Mouse (Mus musculus) ES-E14 (cell line): ENCODE results near the gene Ctnnd2. TPM values are rescaled to one million over a fixed set of nuclear protein-coding genes. Genes with fewer than 3 reads are reported as not detected.

Experiments
- DNase-seq: peaks from one replicate; pipeline ENCODE4 v3.0.0-alpha.2; 2013; ENCODE audit warnings: low read depth, low spot score
- H3K27ac ChIP-seq: 2 replicates; pipeline ENCODE4 v1.5.1; 2012; ENCODE audit warnings: low read depth, mild to moderate bottlenecking, low read length, moderate library complexity, mixed read lengths; ENCODE audit not compliant: poor library complexity, insufficient read depth, severe bottlenecking
- H3K36me3 ChIP-seq: 2 replicates; pipeline ENCODE4 v1.6.1; 2012; ENCODE audit warnings: mild to moderate bottlenecking, low read length, moderate library complexity, mixed read lengths; ENCODE audit not compliant: control insufficient read depth, poor library complexity, insufficient read depth, severe bottlenecking
- H3K4me1 ChIP-seq, 2 experiments: fragments of 150-350 bp in 1 of 2; sonication (generic) in 1 of 2; 2 replicates each; pipeline ENCODE4 v1.6.1; 2012; ENCODE audit warnings: low read length in 2 of 2, mild to moderate bottlenecking in 1 of 2, mixed read lengths in 1 of 2; ENCODE audit not compliant: control insufficient read depth in 2 of 2, insufficient read depth in 2 of 2, poor library complexity in 1 of 2
- H3K4me3 ChIP-seq, 2 experiments: fragments of 150-350 bp in 1 of 2; sonication (generic) in 1 of 2; 2 replicates each; pipeline ENCODE4 v1.5.1; 2012; ENCODE audit warnings: low read length in 2 of 2, low read depth in 1 of 2, mild to moderate bottlenecking in 1 of 2, mixed read lengths in 1 of 2; ENCODE audit not compliant: insufficient read depth in 1 of 2, poor library complexity in 1 of 2, severe bottlenecking in 1 of 2
- H3K9ac ChIP-seq: 2 replicates; pipeline ENCODE4 v1.6.1; 2012; ENCODE audit warnings: low read depth, mild to moderate bottlenecking, low read length, mixed read lengths; ENCODE audit not compliant: poor library complexity, insufficient read depth, severe bottlenecking
- H3K9me3 ChIP-seq: fragments of 150-350 bp; sonication (generic); 2 replicates; pipeline ENCODE4 v1.6.1; 2012; ENCODE audit warnings: low read depth, mild to moderate bottlenecking, low read length; ENCODE audit not compliant: control insufficient read depth, insufficient read depth
- CHD2 ChIP-seq: IDR thresholded peaks from 2 replicates; pipeline ENCODE4 v1.6.1; 2014; ENCODE audit warnings: mild to moderate bottlenecking, low read depth, low read length, inconsistent platforms
- HCFC1 ChIP-seq: IDR thresholded peaks from 2 replicates; pipeline ENCODE4 v1.6.1; 2012; ENCODE audit warnings: low read length, inconsistent platforms, borderline replicate concordance; ENCODE audit not compliant: insufficient read depth
- MAFK ChIP-seq: IDR thresholded peaks from 2 replicates; pipeline ENCODE4 v1.6.1; 2014; ENCODE audit warnings: mild to moderate bottlenecking, low read depth, low read length, inconsistent platforms; ENCODE audit not compliant: insufficient read depth
- ZC3H11A ChIP-seq: IDR thresholded peaks from 2 replicates; pipeline ENCODE4 v1.6.1; 2012; ENCODE audit warnings: low read depth, mild to moderate bottlenecking, inconsistent platforms, low read length, borderline replicate concordance
- ZNF384 ChIP-seq: IDR thresholded peaks from 2 replicates; pipeline ENCODE4 v1.6.1; 2012; ENCODE audit warnings: low read depth, low read length, inconsistent platforms
- in situ Hi-C, 2 experiments: fragments of 600-800 bp; cut with MboI; formaldehyde crosslinking; loops; one replicate each; pipeline ENCODE4 v1.15.1; 2025; ENCODE audit warnings: low sequenced_read_pairs in 2 of 2, inconsistent platforms in 1 of 2; ENCODE audit not compliant: unreplicated experiment in 2 of 2
- total RNA-seq: library from RNA; depleted of rRNA; stranded (reverse); fragments of 300-350 nt; gene quantifications from 2 replicates; pipeline ENCODE4 v1.2.3, GENCODE M21; 2012

Gene Ctnnd2
- total RNA-seq, 1 experiment = 3.6 TPM

- no peaks in the 10 kb centered on the region for H3K36me3 ChIP-seq
- in situ Hi-C loops = no loop called here
- H3K4me3 ChIP-seq = no peak overlapping the region
- H3K4me1 ChIP-seq = peaks cover 0 to 2% of the 10 kb centered on the region in 2 experiments; a peak in 1 of 4 replicates
- no peak overlapping the region for H3K9ac ChIP-seq
- no peak for DNase-seq
- no peak overlapping the region for H3K27ac ChIP-seq
- H3K9me3 ChIP-seq = no peaks in the 10 kb centered on the region
- TF ChIP-seq CHD2 (no peak), MAFK (no peak), HCFC1 (no peak), ZC3H11A (no peak), ZNF384 (no peak)
Measured at GRCm38 (mm10) chr15:30460341-30461125, 288.1 kb downstream of the Ctnnd2 start.

GRCm38 (mm10) chr15:30462804-30463423 lies 290.5 kb downstream of the Ctnnd2 start:
- in situ Hi-C loops = no loop called here
- H3K36me3 ChIP-seq = no peaks in the 10 kb centered on the region
- DNase-seq = no peak
- no peak overlapping the region for H3K4me3 ChIP-seq
- no peak overlapping the region for H3K9ac ChIP-seq
- TF ChIP-seq HCFC1 (no peak), MAFK (no peak), ZC3H11A (no peak), ZNF384 (no peak)
- no peaks in the 10 kb centered on the region for H3K9me3 ChIP-seq
- no peak overlapping the region for H3K27ac ChIP-seq
- H3K4me1 ChIP-seq = no peaks in the 10 kb centered on the region

- no peaks in the 10 kb centered on the region for H3K4me1 ChIP-seq
- TF ChIP-seq HCFC1 (no peak), MAFK (no peak), CHD2 (no peak), ZNF384 (no peak), ZC3H11A (no peak)
- H3K9me3 ChIP-seq = no peaks in the 10 kb centered on the region
- H3K27ac ChIP-seq = no peak overlapping the region
- H3K9ac ChIP-seq = no peak overlapping the region
- in situ Hi-C loops = no loop called here
- DNase-seq = no peak
- H3K4me3 ChIP-seq = no peak overlapping the region
- H3K36me3 ChIP-seq = no peaks in the 10 kb centered on the region
Measured at GRCm38 (mm10) chr15:30463471-30464047, 291.2 kb downstream of the Ctnnd2 start.

GRCm38 (mm10) chr15:30466950-30467543 lies 294.7 kb downstream of the Ctnnd2 start:
- no peaks in the 10 kb centered on the region for H3K9me3 ChIP-seq
- H3K36me3 ChIP-seq = no peaks in the 10 kb centered on the region
- H3K4me3 ChIP-seq = no peak overlapping the region
- H3K4me1 ChIP-seq = no peaks in the 10 kb centered on the region
- TF ChIP-seq ZC3H11A (no peak), CHD2 (no peak), HCFC1 (no peak), ZNF384 (no peak), MAFK (no peak)
- no peak overlapping the region for H3K9ac ChIP-seq
- no peak overlapping the region for H3K27ac ChIP-seq
- in situ Hi-C loops = no loop called here
- DNase-seq = no peak
